Mouse (Mus musculus): ENCODE results near the gene Cd27. TPM values are rescaled to one million over a fixed set of nuclear protein-coding genes. Genes with fewer than 3 reads are reported as not detected.

Gene Cd27
- not detected for polyA plus RNA-seq (2015; fragmentation: Illumina TruSeq; extraction: RNeasy Lipid Tissue Mini Kit (QIAGEN cat#74804); ENCODE audit: low read depth, low replicate concordance)

GRCm38 (mm10) chr6:125236782-125237181, at the start of gene Cd27:
TSS of gene Cd27 (minus strand) at chr6:125237010.

GRCm38 (mm10) chr6:125285890-125286289, 49.1 kb upstream of the Cd27 start, which contains the start of gene Tuba3a:
TSS of gene Tuba3a (minus strand) at chr6:125286042.

GRCm38 (mm10) chr6:125231117-125232044, 5.4 kb downstream of the Cd27 start, which contains the start of gene Tapbpl:
TSS of gene Tapbpl (minus strand) at chr6:125231860.

GRCm38 (mm10) chr6:125215148-125215954, 21.5 kb downstream of the Cd27 start, which contains the start of gene Vamp1:
TSS of gene Vamp1 (plus strand) at chr6:125215551.

GRCm38 (mm10) chr6:125191332-125192015, 45.3 kb downstream of the Cd27 start, which contains the start of the genes Ncapd2 and Mrpl51:
TSS of gene Ncapd2 (minus strand) at chr6:125191701.
TSS of gene Mrpl51 (plus strand) at chr6:125191801.

Other genes with a start within 250 kb of the Cd27 start
- gene Pianp, start 240.3 kb downstream of the Cd27 start, polyA plus RNA-seq (2015; fragmentation: Illumina TruSeq; extraction: RNeasy Lipid Tissue Mini Kit (QIAGEN cat#74804); ENCODE audit: low read depth, low replicate concordance), result 147 TPM
- gene Zfp384, start 227.9 kb downstream of the Cd27 start, polyA plus RNA-seq (2015; fragmentation: Illumina TruSeq; extraction: RNeasy Lipid Tissue Mini Kit (QIAGEN cat#74804); ENCODE audit: low read depth, low replicate concordance), result 32.4 TPM
- gene Ing4, start 197.2 kb downstream of the Cd27 start, polyA plus RNA-seq (2015; fragmentation: Illumina TruSeq; extraction: RNeasy Lipid Tissue Mini Kit (QIAGEN cat#74804); ENCODE audit: low read depth, low replicate concordance), result 59.0 TPM
- 11.1 TPM for gene Acrbp, start 187.3 kb downstream of the Cd27 start, polyA plus RNA-seq (2015; fragmentation: Illumina TruSeq; extraction: RNeasy Lipid Tissue Mini Kit (QIAGEN cat#74804); ENCODE audit: low read depth, low replicate concordance)
- gene Lpar5, start 169.1 kb downstream of the Cd27 start, polyA plus RNA-seq (2015; fragmentation: Illumina TruSeq; extraction: RNeasy Lipid Tissue Mini Kit (QIAGEN cat#74804); ENCODE audit: low read depth, low replicate concordance), result not detected
- gene Chd4, start 141.0 kb downstream of the Cd27 start, polyA plus RNA-seq (2015; fragmentation: Illumina TruSeq; extraction: RNeasy Lipid Tissue Mini Kit (QIAGEN cat#74804); ENCODE audit: low read depth, low replicate concordance), result 73.7 TPM
- 19.9 TPM for gene Nop2, start 105.1 kb downstream of the Cd27 start, polyA plus RNA-seq (2015; fragmentation: Illumina TruSeq; extraction: RNeasy Lipid Tissue Mini Kit (QIAGEN cat#74804); ENCODE audit: low read depth, low replicate concordance)
- gene Iffo1, start 91.8 kb downstream of the Cd27 start, polyA plus RNA-seq (2015; fragmentation: Illumina TruSeq; extraction: RNeasy Lipid Tissue Mini Kit (QIAGEN cat#74804); ENCODE audit: low read depth, low replicate concordance), result 47.2 TPM
- 3,136 TPM for gene Gapdh, start 70.5 kb downstream of the Cd27 start, polyA plus RNA-seq (2015; fragmentation: Illumina TruSeq; extraction: RNeasy Lipid Tissue Mini Kit (QIAGEN cat#74804); ENCODE audit: low read depth, low replicate concordance)
- gene Ncapd2, start 45.3 kb downstream of the Cd27 start, polyA plus RNA-seq (2015; fragmentation: Illumina TruSeq; extraction: RNeasy Lipid Tissue Mini Kit (QIAGEN cat#74804); ENCODE audit: low read depth, low replicate concordance), result 21.1 TPM
- 88.5 TPM for gene Mrpl51, start 45.2 kb downstream of the Cd27 start, polyA plus RNA-seq (2015; fragmentation: Illumina TruSeq; extraction: RNeasy Lipid Tissue Mini Kit (QIAGEN cat#74804); ENCODE audit: low read depth, low replicate concordance)
- 241 TPM for gene Vamp1, start 21.5 kb downstream of the Cd27 start, polyA plus RNA-seq (2015; fragmentation: Illumina TruSeq; extraction: RNeasy Lipid Tissue Mini Kit (QIAGEN cat#74804); ENCODE audit: low read depth, low replicate concordance)
- 6.2 TPM for gene Tapbpl, start 5.2 kb downstream of the Cd27 start, polyA plus RNA-seq (2015; fragmentation: Illumina TruSeq; extraction: RNeasy Lipid Tissue Mini Kit (QIAGEN cat#74804); ENCODE audit: low read depth, low replicate concordance)
- not detected for gene Tuba3a, start 49.0 kb upstream of the Cd27 start, polyA plus RNA-seq (2015; fragmentation: Illumina TruSeq; extraction: RNeasy Lipid Tissue Mini Kit (QIAGEN cat#74804); ENCODE audit: low read depth, low replicate concordance)
- 11.3 TPM for gene Ltbr, start 76.9 kb upstream of the Cd27 start, polyA plus RNA-seq (2015; fragmentation: Illumina TruSeq; extraction: RNeasy Lipid Tissue Mini Kit (QIAGEN cat#74804); ENCODE audit: low read depth, low replicate concordance)
- 3.2 TPM for gene Scnn1a, start 83.6 kb upstream of the Cd27 start, polyA plus RNA-seq (2015; fragmentation: Illumina TruSeq; extraction: RNeasy Lipid Tissue Mini Kit (QIAGEN cat#74804); ENCODE audit: low read depth, low replicate concordance)
- gene Tnfrsf1a, start 112.4 kb upstream of the Cd27 start, polyA plus RNA-seq (2015; fragmentation: Illumina TruSeq; extraction: RNeasy Lipid Tissue Mini Kit (QIAGEN cat#74804); ENCODE audit: low read depth, low replicate concordance), result 10.8 TPM
- not detected for gene Plekhg6, start 143.8 kb upstream of the Cd27 start, polyA plus RNA-seq (2015; fragmentation: Illumina TruSeq; extraction: RNeasy Lipid Tissue Mini Kit (QIAGEN cat#74804); ENCODE audit: low read depth, low replicate concordance)

All from brain, adult 10 weeks (tissue).